Mouse (Mus musculus) lung, embryonic 14.5 days (tissue): ENCODE data around the gene Scn2a. TPM values are rescaled to one million over a fixed set of nuclear protein-coding genes. Genes with fewer than 3 reads are reported as not detected.

Experiments
- ATAC-seq: fragments of 200-750 bp; cut with Nextera tagmentation; 2 replicates; pipeline ENCODE4 v1.8.0; 2017; ENCODE audit warnings: mild to moderate bottlenecking, moderate TSS enrichment, moderate library complexity; ENCODE audit not compliant: insufficient read depth
- DNase-seq: peaks from one replicate; pipeline ENCODE4 v3.0.0-alpha.2; 2015
- H3K27ac ChIP-seq: fragments of 300-500 bp; sonication (generic); 2 replicates; pipeline ENCODE4 v1.5.1; 2014; ENCODE audit warnings: low read depth, mild to moderate bottlenecking, moderate library complexity
- H3K27me3 ChIP-seq: fragments of 300-500 bp; sonication (generic); 2 replicates; pipeline ENCODE4 v1.6.1; 2014; ENCODE audit warnings: low read length, control low read depth; ENCODE audit not compliant: insufficient read depth
- H3K36me3 ChIP-seq: fragments of 300-500 bp; sonication (generic); 2 replicates; pipeline ENCODE4 v1.6.1; 2014; ENCODE audit warnings: control low read depth; ENCODE audit not compliant: insufficient read depth
- H3K4me1 ChIP-seq: fragments of 300-500 bp; sonication (generic); 2 replicates; pipeline ENCODE4 v1.6.1; 2014; ENCODE audit warnings: antibody characterized with exemption, control low read depth; ENCODE audit not compliant: insufficient read depth
- H3K4me2 ChIP-seq: fragments of 300-500 bp; sonication (generic); 2 replicates; pipeline ENCODE4 v1.6.1; 2014; ENCODE audit warnings: mild to moderate bottlenecking
- H3K4me3 ChIP-seq: fragments of 300-500 bp; sonication (generic); 2 replicates; pipeline ENCODE4 v1.5.1; 2014; ENCODE audit warnings: low read depth, low read length
- H3K9ac ChIP-seq: fragments of 300-500 bp; sonication (generic); 2 replicates; pipeline ENCODE4 v1.6.1; 2014
- H3K9me3 ChIP-seq: fragments of 300-500 bp; sonication (generic); 2 replicates; pipeline ENCODE4 v1.6.1; 2016; ENCODE audit warnings: low read depth, low read length, control low read depth
- CTCF ChIP-seq: IDR thresholded peaks from 2 replicates; pipeline ENCODE4 v1.5.1; 2016; ENCODE audit warnings: antibody characterized with exemption, low read depth
- WGBS: fragments of 180-500 bp; shearing (Covaris S2); extraction: QIAGEN DNeasy Blood & Tissue Kit; methylation state at CpG from one replicate; pipeline ENCODE4 v1.1.7; 2014; 5-methylcytosine and 5-hydroxymethylcytosine counted together
- polyA plus RNA-seq: library from polyadenylated mRNA; unstranded; fragments of >200 nt; fragmentation: Nextera tagmentation; extraction: Ambion mirVana; gene quantifications from 2 replicates; pipeline ENCODE4 v1.2.1, GENCODE M21; 2014

The Scn2a gene
- polyA plus RNA-seq, 1 experiment from 2014 or later, result 1.8 TPM

DNA sequence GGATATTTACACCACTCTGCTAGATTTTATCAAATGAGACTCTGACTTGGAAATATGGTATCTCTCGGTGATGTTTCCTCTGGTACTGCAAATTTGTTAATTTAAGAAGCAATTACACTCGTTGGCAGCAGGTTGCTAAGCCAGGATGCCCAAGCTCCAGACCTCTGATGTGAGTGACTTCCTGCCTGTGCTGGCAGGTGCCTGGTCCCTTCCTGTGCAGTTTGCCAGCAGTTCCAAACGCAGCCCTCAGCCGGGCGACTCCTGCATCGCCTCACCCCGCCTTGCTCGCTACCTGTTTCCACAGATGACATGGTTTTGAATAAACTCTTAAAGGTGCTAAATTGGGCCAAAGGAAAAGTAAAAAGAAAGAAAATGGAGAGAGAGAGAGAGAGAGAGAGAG lies 49.0 kb downstream of the Scn2a start:
- DNase-seq, result no peak
- H3K27ac ChIP-seq, result no peak overlapping the region
- H3K36me3 ChIP-seq, result no peaks in the 10 kb centered on the region
- TF ChIP-seq CTCF, result no peak
- WGBS, result 77% methylated on average over 8 of the region's 8 CpGs
- no peak overlapping the region for H3K9ac ChIP-seq
- H3K4me2 ChIP-seq, result no peak overlapping the region
- H3K4me1 ChIP-seq, result no peaks in the 10 kb centered on the region
- no peaks in the 10 kb centered on the region for H3K9me3 ChIP-seq
- H3K4me3 ChIP-seq, result no peak overlapping the region
- no peak for ATAC-seq
- no peaks in the 10 kb centered on the region for H3K27me3 ChIP-seq

DNA sequence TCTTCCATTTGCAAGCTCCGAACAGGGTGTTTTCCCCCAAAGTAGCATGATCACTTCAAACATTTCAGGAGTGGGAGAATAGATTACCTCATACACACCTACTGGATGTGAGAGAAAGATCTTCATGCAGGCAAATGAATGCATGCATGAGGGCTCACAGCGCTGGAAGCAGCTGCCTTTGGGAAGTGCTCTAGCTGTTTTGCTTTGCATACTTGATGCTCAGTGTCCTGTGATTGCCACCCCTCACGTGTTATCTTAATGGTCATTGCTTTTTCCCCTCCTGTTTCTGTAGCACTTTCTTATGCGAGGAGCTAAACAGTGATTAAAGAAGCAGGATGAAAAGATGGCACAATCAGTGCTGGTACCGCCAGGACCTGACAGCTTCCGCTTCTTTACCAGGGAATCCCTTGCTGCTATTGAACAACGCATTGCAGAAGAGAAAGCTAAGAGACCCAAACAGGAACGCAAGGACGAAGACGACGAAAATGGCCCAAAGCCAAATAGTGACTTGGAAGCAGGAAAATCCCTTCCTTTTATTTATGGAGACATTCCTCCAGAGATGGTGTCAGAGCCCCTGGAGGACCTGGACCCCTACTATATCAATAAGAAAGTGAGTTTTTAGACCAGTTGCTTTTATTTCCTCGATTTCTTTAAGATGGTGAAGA lies 49.7 kb downstream of the Scn2a start:
- ATAC-seq, result no peak
- 61% methylated on average over 12 of the region's 12 CpGs for WGBS

DNA sequence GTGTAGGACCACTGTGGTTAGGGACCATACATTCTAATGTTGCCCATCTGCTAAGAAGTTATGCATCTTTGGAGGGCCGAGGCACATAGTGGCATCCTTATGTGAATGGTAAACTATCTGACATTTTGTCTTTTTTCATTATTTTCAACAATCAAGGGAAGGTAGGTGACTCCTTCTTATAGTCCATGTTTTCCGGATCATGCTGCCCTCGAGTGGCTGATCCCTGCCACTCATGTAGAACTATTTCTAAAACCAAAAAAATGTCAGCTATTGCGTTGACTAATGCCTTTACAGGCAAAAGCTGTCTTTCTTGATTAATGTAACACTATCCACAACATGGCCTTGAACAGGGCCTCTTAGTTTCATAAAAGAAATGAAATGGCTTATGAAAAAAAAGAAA lies 59.0 kb downstream of the Scn2a start:
- WGBS, result 74% methylated on average over 4 of the region's 4 CpGs
- Histone ChIP-seq H3K4me2 (no peak overlapping the region), H3K4me3 (no peak overlapping the region), H3K27ac (no peak overlapping the region), H3K36me3 (no peaks in the 10 kb centered on the region), H3K27me3 (no peaks in the 10 kb centered on the region), H3K9ac (no peak overlapping the region), H3K9me3 (no peaks in the 10 kb centered on the region), H3K4me1 (no peaks in the 10 kb centered on the region)
- no peak for TF ChIP-seq CTCF
- ATAC-seq, result no peak
- no peak for DNase-seq

More for the DNA sequence above, 49.7 kb downstream of the Scn2a start:
- Histone ChIP-seq H3K4me2 (no peak overlapping the region), H3K9me3 (no peaks in the 10 kb centered on the region), H3K36me3 (no peaks in the 10 kb centered on the region), H3K9ac (no peak overlapping the region), H3K27ac (no peak overlapping the region), H3K4me1 (no peaks in the 10 kb centered on the region), H3K27me3 (no peaks in the 10 kb centered on the region), H3K4me3 (no peak overlapping the region)
- DNase-seq, result no peak
- no peak for TF ChIP-seq CTCF

DNA sequence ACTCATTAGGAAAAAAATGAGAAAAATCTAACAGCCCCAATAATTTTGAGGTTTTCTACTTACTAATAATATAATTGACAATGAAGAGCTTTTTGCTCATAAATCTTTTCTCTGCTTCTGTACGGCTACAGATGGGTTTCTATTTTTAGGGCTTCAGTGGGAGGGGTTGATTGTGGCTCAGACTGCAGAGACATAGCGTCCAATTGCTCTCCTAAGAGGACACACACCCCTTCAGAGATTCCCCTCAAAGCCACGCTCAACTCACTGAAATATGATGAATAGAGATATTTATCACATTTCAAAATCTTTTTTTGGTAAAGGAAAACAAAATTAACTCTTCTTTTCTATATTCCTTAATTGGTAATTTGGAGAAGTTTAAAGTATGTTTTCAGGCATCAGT lies 64.6 kb downstream of the Scn2a start:
- H3K9me3 ChIP-seq, result no peaks in the 10 kb centered on the region
- no peak for TF ChIP-seq CTCF
- DNase-seq, result no peak

DNA sequence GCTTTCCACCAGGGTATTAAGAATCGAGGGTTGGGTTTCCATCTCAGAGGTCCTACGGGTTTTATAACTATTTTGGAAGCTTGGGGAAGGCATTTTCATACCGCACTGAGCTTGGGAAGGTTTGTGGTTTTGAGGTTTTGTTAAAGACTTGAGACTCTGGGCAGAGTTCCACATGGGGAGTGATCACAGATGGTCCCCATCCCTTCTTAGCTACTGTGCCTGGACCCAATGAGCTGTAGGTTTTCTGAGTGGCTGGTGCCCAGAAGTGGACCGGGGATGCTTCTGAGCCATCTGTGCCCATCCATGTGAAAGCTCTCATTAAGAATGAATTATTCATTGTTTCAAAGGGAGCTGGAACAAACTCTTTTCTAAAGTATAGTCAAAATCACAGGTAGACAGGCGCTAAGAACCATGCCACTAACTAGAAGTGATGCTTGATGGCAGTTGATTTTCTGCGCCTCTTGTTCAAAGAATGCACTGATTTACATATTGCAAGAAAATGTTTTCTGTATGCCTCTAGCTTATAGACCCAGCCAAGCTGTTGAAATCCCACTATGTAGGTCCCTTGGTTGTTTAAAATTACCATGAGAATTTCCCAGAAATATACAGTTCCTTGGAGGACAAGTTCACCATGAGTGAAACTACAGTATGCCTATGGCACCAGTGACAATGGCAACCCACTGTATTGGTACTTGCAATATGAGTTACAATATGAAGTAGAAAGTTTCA lies 70.0 kb downstream of the Scn2a start:
- Histone ChIP-seq H3K4me3 (no peak overlapping the region), H3K9me3 (no peaks in the 10 kb centered on the region), H3K27ac (no peak overlapping the region), H3K9ac (no peak overlapping the region), H3K27me3 (no peaks in the 10 kb centered on the region), H3K36me3 (no peaks in the 10 kb centered on the region), H3K4me2 (no peak overlapping the region), H3K4me1 (no peaks in the 10 kb centered on the region)
- DNase-seq (no peak), ATAC-seq (no peak)
- TF ChIP-seq CTCF, result no peak
- 85% methylated on average over 6 of the region's 6 CpGs for WGBS

More for the DNA sequence above, 64.6 kb downstream of the Scn2a start:
- no peak overlapping the region for H3K27ac ChIP-seq
- no peak for ATAC-seq
- H3K27me3 ChIP-seq, result no peaks in the 10 kb centered on the region
- no peak overlapping the region for H3K4me3 ChIP-seq
- no peak overlapping the region for H3K4me2 ChIP-seq
- H3K36me3 ChIP-seq, result no peaks in the 10 kb centered on the region
- H3K4me1 ChIP-seq, result no peaks in the 10 kb centered on the region
- 50% methylated on average over 3 of the region's 3 CpGs for WGBS
- H3K9ac ChIP-seq, result no peak overlapping the region

DNA sequence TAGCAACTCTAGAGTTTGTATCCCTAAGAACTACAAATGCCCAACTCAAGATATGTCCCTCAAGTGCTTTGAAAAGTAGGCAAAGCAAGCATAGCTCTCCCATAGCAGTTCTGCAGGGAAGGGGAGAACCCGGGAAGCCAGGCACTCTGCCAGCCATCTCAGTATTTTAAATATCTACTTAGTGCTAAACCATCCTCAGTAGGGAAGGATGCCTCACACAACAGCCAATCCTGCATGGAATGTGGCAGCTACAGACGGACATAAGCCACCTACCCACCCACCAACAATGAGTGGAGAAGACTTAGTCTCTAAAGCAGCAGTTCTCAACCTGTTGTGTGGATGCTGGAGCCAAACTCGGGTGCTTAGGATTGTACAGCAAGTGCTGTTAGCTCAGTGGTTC lies 73.9 kb downstream of the Scn2a start:
- no peaks in the 10 kb centered on the region for H3K27me3 ChIP-seq
- H3K27ac ChIP-seq, result no peak overlapping the region
- TF ChIP-seq CTCF, result no peak
- no peaks in the 10 kb centered on the region for H3K4me1 ChIP-seq
- 70% methylated on average over 3 of the region's 3 CpGs for WGBS
- no peaks in the 10 kb centered on the region for H3K9me3 ChIP-seq
- H3K4me3 ChIP-seq, result no peak overlapping the region
- H3K9ac ChIP-seq, result no peak overlapping the region
- no peak for DNase-seq
- no peaks in the 10 kb centered on the region for H3K36me3 ChIP-seq
- ATAC-seq, result no peak
- H3K4me2 ChIP-seq, result no peak overlapping the region

DNA sequence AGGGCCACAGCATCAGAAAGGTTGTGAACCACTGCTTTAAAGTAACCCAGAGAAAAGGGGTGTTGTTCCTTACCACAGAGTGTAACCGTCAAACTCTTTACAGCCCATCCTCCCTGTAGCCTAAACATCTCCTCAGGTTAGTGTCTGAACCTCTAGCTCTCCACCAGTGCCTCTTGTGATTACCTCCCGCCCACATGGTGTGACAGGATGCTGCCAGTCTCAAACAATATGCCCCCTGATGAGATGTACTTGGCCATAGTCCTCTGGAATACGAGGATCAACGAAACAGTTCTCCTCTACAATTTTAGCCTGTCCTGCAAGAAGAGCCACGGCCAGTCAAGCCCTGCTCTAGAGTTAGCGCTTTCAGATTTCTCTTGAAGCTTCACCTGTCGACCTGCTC lies 74.5 kb downstream of the Scn2a start:
- WGBS, result 82% methylated on average over 7 of the region's 7 CpGs
- DNase-seq (no peak), ATAC-seq (no peak)
- Histone ChIP-seq H3K27ac (no peak overlapping the region), H3K9ac (no peak overlapping the region), H3K27me3 (no peaks in the 10 kb centered on the region), H3K36me3 (no peaks in the 10 kb centered on the region), H3K4me2 (no peak overlapping the region), H3K4me1 (no peaks in the 10 kb centered on the region), H3K9me3 (no peaks in the 10 kb centered on the region), H3K4me3 (no peak overlapping the region)
- no peak for TF ChIP-seq CTCF
